Mouse (Mus musculus): Measurements from ENCODE around the gene Sorl1.

- no peak for TF ChIP-seq POLR2A (IDR thresholded peaks at IDR 0.05; ENCODE audit: borderline replicate concordance, low read depth, low read length)
- no peak for TF ChIP-seq CTCF (IDR thresholded peaks at IDR 0.05; ENCODE audit: low read depth, low read length)
Observed at GRCm38 (mm10) chr9:42146463-42146862, 22.4 kb upstream of the Sorl1 start.

All from bone marrow macrophage, adult 2 months (primary cell).